Mouse (Mus musculus) thymus, adult 2 months (tissue): ENCODE results near the gene Slc22a18.

Experiments used
- CTCF ChIP-seq: fragments of 200-500 bp; IDR thresholded peaks from 2 replicates; pipeline ENCODE4 v1.5.1; 2012; ENCODE audit warnings: mild to moderate bottlenecking, control low read depth, low read length, moderate library complexity, borderline replicate concordance; ENCODE audit not compliant: control insufficient read depth, poor library complexity, insufficient read depth; ENCODE audit errors: extremely low read depth
- POLR2A ChIP-seq: fragments of 200-500 bp; IDR thresholded peaks from 2 replicates; pipeline ENCODE4 v1.6.1; 2012; ENCODE audit warnings: mild to moderate bottlenecking, low read length, control low read depth, moderate library complexity; ENCODE audit not compliant: control insufficient read depth, poor library complexity, insufficient read depth; ENCODE audit errors: extremely low read depth

GRCm38 (mm10) chr7:143489735-143490134 is 16.2 kb downstream of the Slc22a18 start:
- TF ChIP-seq POLR2A (no peak), CTCF (no peak)
